Mouse (Mus musculus): ENCODE results near the gene Patl1. TPM values are rescaled to one million over a fixed set of nuclear protein-coding genes. Genes with fewer than 3 reads are reported as not detected.

The Patl1 gene
- polyA plus RNA-seq, 1 experiment from 2014 or later: 17.4 TPM

Small RNAs within 50 kb of the gene (microRNA-seq; reads per million reads assigned to microRNA genes)
- 3.2 reads per million, percentile 14 among the genes with 10 or more reads in this experiment for gene Mir6994

Other genes starting within 250 kb of the Patl1 start
- gene Oosp1, start 221.2 kb upstream of the Patl1 start, polyA plus RNA-seq (2015; fragmentation: Nextera tagmentation; extraction: Ambion mirVana): not detected in 2 replicates
- gene Oosp3, start 215.3 kb upstream of the Patl1 start, polyA plus RNA-seq (2015; fragmentation: Nextera tagmentation; extraction: Ambion mirVana): not detected in 2 replicates
- 0.70 and 0.71 TPM in 2 replicates for gene Gif, start 164.8 kb upstream of the Patl1 start, polyA plus RNA-seq (2015; fragmentation: Nextera tagmentation; extraction: Ambion mirVana)
- 45.7 and 46.2 TPM in 2 replicates for gene Mrpl16, start 142.0 kb upstream of the Patl1 start, polyA plus RNA-seq (2015; fragmentation: Nextera tagmentation; extraction: Ambion mirVana)
- gene Stx3, start 93.0 kb upstream of the Patl1 start, polyA plus RNA-seq (2015; fragmentation: Nextera tagmentation; extraction: Ambion mirVana): 17.0 and 17.6 TPM in 2 replicates
- gene Olfr1417, start 73.2 kb upstream of the Patl1 start, polyA plus RNA-seq (2015; fragmentation: Nextera tagmentation; extraction: Ambion mirVana): not detected in 2 replicates
- not detected in 2 replicates for gene Olfr1418, start 51.3 kb upstream of the Patl1 start, polyA plus RNA-seq (2015; fragmentation: Nextera tagmentation; extraction: Ambion mirVana)
- not detected in 2 replicates for gene Olfr1419, start 37.3 kb upstream of the Patl1 start, polyA plus RNA-seq (2015; fragmentation: Nextera tagmentation; extraction: Ambion mirVana)
- gene Olfr1420, start 25.8 kb upstream of the Patl1 start, polyA plus RNA-seq (2015; fragmentation: Nextera tagmentation; extraction: Ambion mirVana): 0.10 TPM in 1 of 2 replicates, not detected in the other
- gene Osbp, start 53.5 kb downstream of the Patl1 start, polyA plus RNA-seq (2015; fragmentation: Nextera tagmentation; extraction: Ambion mirVana): 3.6 and 3.9 TPM in 2 replicates
- gene Olfr1423, start 128.9 kb downstream of the Patl1 start, polyA plus RNA-seq (2015; fragmentation: Nextera tagmentation; extraction: Ambion mirVana): not detected in 2 replicates
- gene Olfr1424, start 150.3 kb downstream of the Patl1 start, polyA plus RNA-seq (2015; fragmentation: Nextera tagmentation; extraction: Ambion mirVana): not detected in 2 replicates
- gene Olfr1425, start 165.3 kb downstream of the Patl1 start, polyA plus RNA-seq (2015; fragmentation: Nextera tagmentation; extraction: Ambion mirVana): not detected in 2 replicates
- not detected in 2 replicates for gene Olfr1426, start 179.6 kb downstream of the Patl1 start, polyA plus RNA-seq (2015; fragmentation: Nextera tagmentation; extraction: Ambion mirVana)
- not detected in 2 replicates for gene Olfr1427, start 190.9 kb downstream of the Patl1 start, polyA plus RNA-seq (2015; fragmentation: Nextera tagmentation; extraction: Ambion mirVana)
- not detected in 2 replicates for gene Olfr1428, start 203.5 kb downstream of the Patl1 start, polyA plus RNA-seq (2015; fragmentation: Nextera tagmentation; extraction: Ambion mirVana)
- not detected in 2 replicates for gene Olfr76, start 210.8 kb downstream of the Patl1 start, polyA plus RNA-seq (2015; fragmentation: Nextera tagmentation; extraction: Ambion mirVana)

Measured in lung, embryonic 15.5 days (tissue).